Mouse (Mus musculus) kidney, adult 9 months (tissue): ENCODE results near the gene Man1a2.

ENCODE experiments used
- DNase-seq: peaks from one replicate; pipeline ENCODE4 v3.0.0; 2022

Gene Man1a2

GRCm38 (mm10) chr3:100562455-100562854, 122.8 kb downstream of the Man1a2 start:
- DNase-seq: no peak

GRCm38 (mm10) chr3:100561561-100562175, 123.6 kb downstream of the Man1a2 start:
- no peak for DNase-seq

GRCm38 (mm10) chr3:100559431-100559830, 125.9 kb downstream of the Man1a2 start:
- DNase-seq: no peak

- DNase-seq: no peak
Observed at GRCm38 (mm10) chr3:100558211-100558708, 127.0 kb downstream of the Man1a2 start.

GRCm38 (mm10) chr3:100554843-100555242, 130.5 kb downstream of the Man1a2 start:
- DNase-seq: peak; percentile 25

GRCm38 (mm10) chr3:100552171-100552570, 133.1 kb downstream of the Man1a2 start:
- no peak for DNase-seq

- DNase-seq: no peak
Observed at GRCm38 (mm10) chr3:100547913-100548292, 137.4 kb downstream of the Man1a2 start.

- DNase-seq: no peak
Observed at GRCm38 (mm10) chr3:100547162-100547912, 138.0 kb downstream of the Man1a2 start.

GRCm38 (mm10) chr3:100536686-100537085, 148.6 kb downstream of the Man1a2 start:
- no peak for DNase-seq

- DNase-seq: no peak
Observed at GRCm38 (mm10) chr3:100535902-100536301, 149.4 kb downstream of the Man1a2 start.

- DNase-seq: no peak
Observed at GRCm38 (mm10) chr3:100535298-100535697, 150.0 kb downstream of the Man1a2 start.

GRCm38 (mm10) chr3:100534394-100534793, 150.9 kb downstream of the Man1a2 start:
- no peak for DNase-seq

- DNase-seq: no peak
Observed at GRCm38 (mm10) chr3:100533429-100533828, 151.9 kb downstream of the Man1a2 start.

GRCm38 (mm10) chr3:100530919-100531318, 154.4 kb downstream of the Man1a2 start:
- DNase-seq: no peak

GRCm38 (mm10) chr3:100530244-100530788, 155.0 kb downstream of the Man1a2 start:
- no peak for DNase-seq

GRCm38 (mm10) chr3:100522671-100523070, 162.6 kb downstream of the Man1a2 start:
- peak; percentile 14 for DNase-seq

- DNase-seq: no peak
Observed at GRCm38 (mm10) chr3:100521626-100522025, 163.7 kb downstream of the Man1a2 start.

- DNase-seq: no peak
Observed at GRCm38 (mm10) chr3:100515754-100516141, 169.6 kb downstream of the Man1a2 start.

- no peak for DNase-seq
Observed at GRCm38 (mm10) chr3:100515093-100515753, 170.1 kb downstream of the Man1a2 start.
